Mouse (Mus musculus) brain, embryonic 14.5 days (tissue): ENCODE results near the gene Zfp385a. TPM values are rescaled to one million over a fixed set of nuclear protein-coding genes. Genes with fewer than 3 reads are reported as not detected.
"Not testable (repeated sequence)": the region's sequence is repeated elsewhere in the genome, so short reads cannot be mapped to it uniquely, and the experiment has no call there.

ENCODE experiments used
- DNase-seq: peaks from one replicate; pipeline ENCODE4 v3.0.0-alpha.2; 2011; ENCODE audit warnings: low read depth
- CTCF ChIP-seq: fragments of 200-500 bp; IDR thresholded peaks from 2 replicates; pipeline ENCODE4 v1.5.1; 2012; ENCODE audit warnings: inconsistent platforms, mild to moderate bottlenecking, moderate library complexity, borderline replicate concordance; ENCODE audit not compliant: insufficient read depth, insufficient read length; ENCODE audit errors: extremely low read depth
- POLR2A ChIP-seq: fragments of 200-500 bp; IDR thresholded peaks from 2 replicates; pipeline ENCODE4 v1.6.1; 2012; ENCODE audit warnings: mild to moderate bottlenecking, inconsistent platforms, borderline replicate concordance; ENCODE audit not compliant: poor library complexity, insufficient read depth, insufficient read length, severe bottlenecking; ENCODE audit errors: extremely low read depth
- polyA plus RNA-seq: library from polyadenylated mRNA; depleted of rRNA; stranded (reverse); fragments of >200 nt; gene quantifications from 2 replicates; pipeline ENCODE4 v1.2.3, GENCODE M21; 2012; rRNA removed

Zfp385a gene
- polyA plus RNA-seq, 1 experiment = 37.5 TPM

- TF ChIP-seq CTCF (no peak), POLR2A (no peak)
- no peak for DNase-seq
Observed at GRCm38 (mm10) chr15:103277949-103278348, 61.9 kb downstream of the Zfp385a start.

- not testable (repeated sequence) for DNase-seq
Observed at GRCm38 (mm10) chr15:103275943-103276342, 64.0 kb downstream of the Zfp385a start.

- DNase-seq = peak; percentile 100
- TF ChIP-seq CTCF (peak; percentile 20; the same call in 1 of the 2 replicates), POLR2A (peak; percentile 50; the same call in 1 of the 2 replicates)
Observed at GRCm38 (mm10) chr15:103272419-103273279, 67.2 kb downstream of the Zfp385a start, which contains the start of gene Copz1. Gene Copz1 (plus strand): TSS chr15:103272714.

- DNase-seq = no peak
- TF ChIP-seq CTCF (no peak), POLR2A (no peak)
Observed at GRCm38 (mm10) chr15:103268903-103269302, 71.0 kb downstream of the Zfp385a start.

GRCm38 (mm10) chr15:103264794-103265193, 75.1 kb downstream of the Zfp385a start:
- no peak for TF ChIP-seq CTCF
- no peak for TF ChIP-seq POLR2A
- no peak for DNase-seq

Other genes starting within 250 kb of the Zfp385a start
- 30.5 and 31.6 TPM in 2 replicates for gene Smug1, start 173.0 kb downstream of the Zfp385a start, polyA plus RNA-seq
- gene Cbx5, start 100.3 kb downstream of the Zfp385a start, polyA plus RNA-seq = 101 and 118 TPM in 2 replicates
- gene Hnrnpa1, start 99.7 kb downstream of the Zfp385a start, polyA plus RNA-seq = 976 and 1,085 TPM in 2 replicates
- 0.53 and 1.2 TPM in 2 replicates for gene Nfe2, start 81.7 kb downstream of the Zfp385a start, polyA plus RNA-seq
- 165 and 192 TPM in 2 replicates for gene Copz1, start 67.4 kb downstream of the Zfp385a start, polyA plus RNA-seq
- gene Gpr84, start 29.5 kb downstream of the Zfp385a start, polyA plus RNA-seq = 0.30 and 0.33 TPM in 2 replicates
- gene Itga5, start 26.7 kb upstream of the Zfp385a start, polyA plus RNA-seq = 7.6 and 11.1 TPM in 2 replicates
- gene Gtsf1, start 90.4 kb upstream of the Zfp385a start, polyA plus RNA-seq = not detected in 2 replicates
- not detected in 2 replicates for gene Gtsf2, start 108.4 kb upstream of the Zfp385a start, polyA plus RNA-seq
- gene Nckap1l, start 113.7 kb upstream of the Zfp385a start, polyA plus RNA-seq = 1.6 and 2.2 TPM in 2 replicates
- gene Pde1b, start 162.9 kb upstream of the Zfp385a start, polyA plus RNA-seq = 92.4 and 94.5 TPM in 2 replicates
- gene Ppp1r1a, start 197.9 kb upstream of the Zfp385a start, polyA plus RNA-seq = 63.5 and 68.4 TPM in 2 replicates
- not detected in 2 replicates for gene Glycam1, start 225.0 kb upstream of the Zfp385a start, polyA plus RNA-seq